Mouse (Mus musculus) urinary bladder, adult 2 months (tissue): ENCODE data around the gene Klc1. TPM values are rescaled to one million over a fixed set of nuclear protein-coding genes. Genes with fewer than 3 reads are reported as not detected.

Experiments
- DNase-seq: peaks from one replicate; pipeline ENCODE4 v3.0.0; 2022; ENCODE audit warnings: low spot score
- polyA plus RNA-seq: library from polyadenylated mRNA; depleted of rRNA; stranded (reverse); fragments of >200 nt; gene quantifications from 2 replicates; pipeline ENCODE4 v1.2.3, GENCODE M21; 2012

The Klc1 gene
- polyA plus RNA-seq, 1 experiment, result 96.5 TPM

- no peak for DNase-seq
Observed at GRCm38 (mm10) chr12:111743981-111744423, 14.6 kb upstream of the Klc1 start.

GRCm38 (mm10) chr12:111745274-111745673, 13.4 kb upstream of the Klc1 start:
- DNase-seq, result no peak

DNA sequence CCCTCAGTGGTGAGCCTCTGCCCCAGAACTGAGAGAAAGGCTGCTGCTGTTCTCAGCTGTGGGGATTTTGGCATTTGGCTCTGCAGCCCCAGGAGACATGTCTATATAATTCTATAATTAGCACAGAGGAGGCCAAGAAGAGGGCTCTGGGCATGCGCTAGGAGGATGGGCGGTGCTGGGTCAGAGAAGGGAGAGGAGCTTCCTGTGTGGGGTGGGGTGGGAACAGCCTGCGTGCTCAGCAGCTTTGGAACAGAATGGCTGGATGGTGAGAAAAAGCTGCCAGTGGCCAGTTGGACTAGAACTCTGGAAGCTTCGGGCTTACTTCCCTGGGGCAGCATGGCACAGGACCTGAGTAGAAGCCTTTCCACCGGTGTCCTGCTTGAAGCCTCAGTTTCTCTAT, 12.6 kb upstream of the Klc1 start:
- DNase-seq, result no peak

DNA sequence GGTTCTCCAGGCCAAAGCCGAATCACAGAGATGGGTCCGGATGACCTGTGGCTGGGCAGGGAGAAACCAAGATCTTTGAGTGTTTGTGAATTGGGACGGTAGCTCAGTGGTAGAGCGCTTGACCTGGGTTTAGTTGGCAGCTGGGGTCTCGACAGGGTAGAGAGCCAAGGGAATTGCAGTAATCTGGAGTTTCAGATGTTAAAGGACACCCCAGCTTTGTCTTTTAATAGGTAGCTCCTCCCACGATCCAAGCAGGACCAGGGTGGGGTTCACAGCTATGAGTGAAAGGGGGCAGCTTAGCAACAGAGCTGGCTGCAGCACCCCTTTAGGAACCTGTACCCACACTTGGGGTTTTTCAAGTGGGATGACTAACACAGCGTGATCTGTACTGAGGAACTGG, 11.2 kb upstream of the Klc1 start:
- DNase-seq, result no peak

GRCm38 (mm10) chr12:111750739-111751138, 7.9 kb upstream of the Klc1 start:
- no peak for DNase-seq

DNA sequence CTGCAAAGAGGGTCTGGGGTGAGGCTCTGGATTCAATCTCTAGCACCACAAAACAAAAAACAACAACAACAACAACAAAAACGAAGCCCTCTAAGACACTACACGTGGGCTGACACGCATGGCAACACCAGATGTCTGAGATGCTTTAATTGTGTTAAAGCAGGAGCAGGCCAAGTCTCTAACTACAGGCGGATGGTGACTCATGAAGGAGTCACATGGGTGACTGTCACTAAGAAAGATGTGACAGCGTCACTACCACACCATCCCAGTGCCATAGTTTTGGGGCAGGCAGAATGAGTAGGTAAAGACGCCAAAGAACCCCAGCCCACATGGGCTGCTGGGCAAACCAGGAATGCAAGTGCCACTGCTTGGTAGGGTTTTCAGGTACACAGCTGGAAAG, 6.2 kb upstream of the Klc1 start:
- DNase-seq, result no peak

GRCm38 (mm10) chr12:111753347-111753746, 5.3 kb upstream of the Klc1 start:
- no peak for DNase-seq

DNA sequence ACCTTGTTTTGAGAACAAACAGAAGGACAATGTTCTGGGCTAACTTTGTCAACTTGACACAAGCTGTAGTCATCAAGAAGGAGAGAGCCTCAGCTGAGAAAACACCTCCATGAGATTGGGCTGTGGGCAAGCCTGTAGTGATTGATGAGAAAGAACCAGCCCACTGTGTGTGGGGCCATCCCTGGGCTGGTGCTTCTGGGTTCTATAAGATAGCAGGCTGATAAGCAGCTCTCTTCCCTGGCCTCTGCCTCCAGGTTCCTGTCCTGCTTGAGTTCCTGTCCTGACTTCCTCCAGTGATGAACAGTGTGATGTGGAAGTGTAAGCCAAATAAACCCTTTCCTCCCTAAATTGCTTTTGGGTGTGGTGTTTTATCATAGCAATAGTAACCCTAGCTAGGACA, 3.9 kb upstream of the Klc1 start:
- no peak for DNase-seq

- DNase-seq, result no peak
Observed at GRCm38 (mm10) chr12:111755231-111755630, 3.4 kb upstream of the Klc1 start.

DNA sequence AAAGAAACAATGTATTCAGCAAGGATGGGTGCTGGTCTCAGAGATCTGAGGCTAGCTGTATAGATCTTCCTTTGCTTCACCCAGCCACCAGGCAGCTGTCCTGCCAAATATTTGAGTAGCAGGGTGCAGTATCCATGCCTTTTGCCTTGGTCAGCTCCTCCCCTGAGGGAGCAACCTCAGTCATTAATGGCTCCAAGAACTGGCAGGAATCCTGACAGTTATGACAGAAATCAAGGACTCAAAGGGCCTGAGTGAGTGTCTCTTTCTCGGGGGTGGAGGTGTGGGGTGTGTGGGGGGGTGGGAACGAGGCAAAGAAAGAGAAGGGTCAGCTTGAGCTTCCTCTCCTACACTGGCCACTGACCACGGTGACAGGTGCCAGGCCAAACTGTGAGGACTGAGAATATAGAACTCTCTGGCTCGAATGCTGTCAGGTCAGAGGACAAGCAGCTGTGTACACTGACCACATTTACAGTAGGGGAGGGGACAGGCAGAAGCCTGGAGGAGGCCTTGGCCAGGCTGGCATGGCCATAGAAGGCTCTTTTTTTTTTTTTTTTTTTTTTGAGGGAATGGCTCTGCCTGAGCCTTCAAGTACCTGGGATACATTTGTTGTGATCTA, 2.5 kb upstream of the Klc1 start:
- DNase-seq, result no peak

- no peak for DNase-seq
Observed at GRCm38 (mm10) chr12:111756698-111757082, 2.0 kb upstream of the Klc1 start.

GRCm38 (mm10) chr12:111757561-111758325, 906 bp upstream of the Klc1 start:
- no peak for DNase-seq

GRCm38 (mm10) chr12:111759176-111760061, 770 bp downstream of the Klc1 start:
- DNase-seq, result peak; percentile 38

DNA sequence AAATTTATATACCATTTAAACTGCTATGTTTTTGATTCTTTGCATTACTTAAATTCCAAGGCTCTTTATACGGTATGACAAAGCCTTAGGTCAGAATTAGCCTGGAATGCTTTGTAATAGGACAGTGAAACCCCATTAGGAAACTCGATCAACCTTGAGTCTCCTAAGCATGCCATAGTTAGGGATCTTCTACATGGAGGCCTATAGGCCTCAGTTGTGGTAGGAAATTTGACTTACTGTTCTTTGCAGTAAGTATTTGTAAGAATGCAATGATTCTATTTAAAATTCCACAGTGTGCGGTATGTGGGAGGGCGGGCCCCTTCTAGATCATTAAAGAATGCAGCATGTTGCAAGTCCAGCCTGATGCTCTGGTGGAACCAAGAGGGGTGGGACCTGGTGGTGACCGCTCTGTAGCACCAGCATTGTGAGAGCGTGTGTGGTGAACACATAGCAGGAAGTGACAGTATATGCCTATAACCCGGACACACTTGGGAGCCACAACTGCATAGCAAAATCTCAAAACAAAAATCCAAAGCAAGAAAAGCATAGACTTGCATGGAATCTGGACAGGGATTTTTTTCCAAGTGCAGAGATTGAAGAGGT, 1.8 kb downstream of the Klc1 start:
- DNase-seq, result no peak

GRCm38 (mm10) chr12:111762620-111763280, 4.1 kb downstream of the Klc1 start:
- DNase-seq, result no peak

GRCm38 (mm10) chr12:111766313-111767236, 7.9 kb downstream of the Klc1 start:
- no peak for DNase-seq

DNA sequence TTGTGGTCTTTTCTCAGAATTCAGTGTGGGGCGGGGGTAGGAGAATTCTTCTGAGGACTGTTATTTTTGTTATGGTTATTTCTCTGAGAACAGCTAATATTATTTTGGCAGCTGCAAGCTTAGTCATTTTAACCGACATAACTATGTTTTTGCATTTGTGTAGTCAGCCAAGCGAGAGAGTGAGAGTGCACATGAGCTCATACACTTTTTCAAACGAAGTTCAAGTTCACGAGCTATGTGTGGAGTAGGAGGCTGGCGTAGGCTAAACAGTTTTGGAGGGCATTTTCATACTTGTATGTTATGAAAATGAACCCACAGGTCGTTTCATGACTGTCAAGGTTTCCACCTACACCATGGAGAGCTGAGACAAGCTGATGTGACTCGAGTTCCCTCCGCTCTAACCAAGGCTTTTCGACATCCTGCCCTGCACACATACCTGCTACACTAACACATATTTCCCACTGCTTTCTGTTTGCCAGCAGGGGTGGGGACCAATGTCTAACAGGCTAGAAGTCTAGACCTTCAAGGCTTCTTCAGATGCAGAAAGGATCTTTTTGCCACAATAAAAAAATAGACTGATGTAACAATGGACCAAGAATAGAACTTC, 9.8 kb downstream of the Klc1 start:
- DNase-seq, result no peak

DNA sequence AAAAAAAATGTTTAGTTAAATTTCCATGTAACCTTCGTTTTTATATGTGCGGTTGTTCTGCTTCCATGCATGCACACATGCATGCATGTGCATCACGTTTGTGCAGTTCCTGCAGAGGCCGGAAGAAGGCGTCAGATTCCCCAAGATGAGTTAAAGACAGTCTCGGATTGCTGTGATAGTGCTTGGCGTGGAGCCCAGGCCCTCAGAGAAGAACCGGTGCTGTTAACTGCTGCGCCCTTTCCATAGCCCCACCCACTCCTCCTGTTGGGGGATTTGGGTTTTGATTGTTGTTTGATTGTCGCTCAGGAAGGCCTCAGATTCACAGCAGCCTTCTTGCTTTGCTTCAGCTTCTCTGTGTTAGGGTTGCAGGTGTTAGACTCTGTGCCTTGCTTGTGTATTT, 10.7 kb downstream of the Klc1 start:
- DNase-seq, result no peak

- DNase-seq, result no peak
Observed at GRCm38 (mm10) chr12:111769816-111770577, 11.3 kb downstream of the Klc1 start.
